Mouse (Mus musculus) frontal cortex, adult 2 months (tissue): ENCODE data around the gene Zcchc13. TPM values are rescaled to one million over a fixed set of nuclear protein-coding genes. Genes with fewer than 3 reads are reported as not detected.

Experiments used
- DNase-seq, 2 experiments: peaks; one replicate each; pipeline ENCODE4 v3.0.0; 2022; ENCODE audit warnings: low spot score in 1 of 2; ENCODE audit errors: extremely low spot score in 1 of 2
- polyA plus RNA-seq: library from polyadenylated mRNA; depleted of rRNA; stranded (reverse); fragments of >200 nt; gene quantifications from 2 replicates; pipeline ENCODE4 v1.2.3, GENCODE M21; 2012; rRNA removed

Gene Zcchc13
- 0.16 TPM in 1 of 2 replicates, not detected in the other for polyA plus RNA-seq

DNA sequence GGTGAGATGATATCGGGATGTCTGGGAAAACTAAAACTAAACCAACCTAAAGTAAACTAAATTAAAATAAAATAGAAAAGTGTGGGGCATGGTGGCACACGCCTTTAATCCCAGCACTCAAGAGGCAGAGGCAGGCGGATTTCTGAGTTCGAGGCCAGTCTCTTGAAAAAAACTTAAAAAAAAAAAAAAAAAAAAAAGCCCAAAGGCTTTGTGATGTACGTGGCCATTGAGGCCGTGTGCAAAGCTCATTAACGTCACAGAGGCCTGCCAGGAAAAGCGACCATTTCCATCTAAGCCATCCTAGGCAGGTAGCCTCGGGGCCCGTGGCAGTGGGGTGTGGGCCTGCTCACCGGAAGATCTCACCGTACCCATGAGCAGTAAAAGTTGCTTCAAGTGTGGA lies at the start of gene Zcchc13:
Zcchc13 (plus strand) TSS at position 284 of the 400 bp plus-strand sequence.
- DNase-seq, result no peak

DNA sequence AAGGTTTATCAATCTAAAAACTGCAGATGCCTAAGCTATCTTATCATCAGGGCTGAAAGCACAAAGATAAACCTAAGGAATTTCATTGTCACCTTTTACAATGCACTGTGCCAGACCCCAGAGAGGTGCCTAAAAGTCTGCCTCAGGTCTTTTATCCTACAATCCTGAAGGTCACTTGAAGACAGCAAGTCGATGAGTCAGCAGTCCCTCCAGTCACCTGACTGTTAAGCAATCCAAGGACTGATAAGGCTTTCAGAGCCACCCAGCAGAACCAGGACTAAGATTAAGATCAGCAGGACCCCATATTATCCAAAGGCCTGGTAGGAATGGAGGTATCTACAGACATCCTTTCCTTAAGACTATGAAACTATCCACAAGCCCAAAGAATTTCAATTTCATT lies 46.1 kb upstream of the Zcchc13 start:
- no peak for DNase-seq

DNA sequence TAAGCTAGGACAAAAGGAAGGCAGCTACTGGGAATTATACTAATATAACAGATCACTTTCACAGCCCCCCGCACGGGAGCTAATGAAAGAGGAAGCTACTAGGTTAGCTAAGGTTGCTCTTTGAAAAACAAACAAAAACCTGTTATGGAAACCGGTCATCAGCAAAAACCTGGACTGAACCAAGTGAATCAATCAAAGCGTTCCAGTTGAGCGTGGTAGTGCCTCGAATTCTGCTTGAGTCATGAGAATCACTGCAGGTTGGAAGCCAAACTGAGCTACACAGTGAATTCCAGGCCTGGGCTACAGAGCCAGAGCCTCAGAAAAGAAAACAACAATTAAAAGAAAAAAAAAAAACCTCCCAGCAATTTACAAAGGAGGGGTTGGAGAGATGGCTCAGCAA lies 38.3 kb upstream of the Zcchc13 start:
- no peak for DNase-seq

DNA sequence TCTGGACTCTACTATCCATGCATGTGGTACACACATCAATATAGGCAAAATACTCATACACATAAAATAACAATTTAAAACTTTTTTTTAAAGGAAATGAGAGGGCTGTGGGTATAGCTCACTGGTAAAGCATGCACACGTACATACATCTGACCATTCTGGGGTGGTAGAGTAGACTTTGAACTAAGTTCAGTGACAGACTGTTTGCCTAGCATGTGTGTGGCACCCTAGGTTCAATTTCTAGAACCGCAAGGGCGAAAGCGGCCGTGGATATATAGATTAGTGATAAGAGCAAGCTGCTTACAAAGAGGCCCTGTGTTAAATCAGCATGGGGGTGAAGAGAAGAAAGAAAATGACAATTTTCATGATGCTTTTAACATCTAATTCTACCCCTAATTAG lies 27.8 kb upstream of the Zcchc13 start:
- no peak for DNase-seq

DNA sequence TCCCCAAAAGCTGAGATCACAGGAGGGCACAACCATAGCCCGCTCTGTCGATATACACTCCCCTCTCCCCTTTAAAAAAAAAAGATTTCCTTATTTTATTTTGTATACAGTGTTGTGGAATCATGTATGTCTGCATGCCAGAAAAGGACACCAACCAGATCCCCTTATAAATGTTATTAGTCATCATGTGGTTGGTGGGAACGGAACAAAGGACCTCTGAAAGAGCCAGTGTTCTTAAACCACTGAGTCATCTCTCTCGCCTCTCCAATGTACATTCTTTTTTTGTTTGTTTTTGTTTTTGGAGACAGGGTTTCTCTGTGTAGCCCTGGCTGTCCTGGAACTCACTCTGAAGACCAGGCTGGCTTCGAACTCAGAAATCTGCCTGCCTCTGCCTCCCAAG lies 26.2 kb upstream of the Zcchc13 start:
- DNase-seq, result no peak

DNA sequence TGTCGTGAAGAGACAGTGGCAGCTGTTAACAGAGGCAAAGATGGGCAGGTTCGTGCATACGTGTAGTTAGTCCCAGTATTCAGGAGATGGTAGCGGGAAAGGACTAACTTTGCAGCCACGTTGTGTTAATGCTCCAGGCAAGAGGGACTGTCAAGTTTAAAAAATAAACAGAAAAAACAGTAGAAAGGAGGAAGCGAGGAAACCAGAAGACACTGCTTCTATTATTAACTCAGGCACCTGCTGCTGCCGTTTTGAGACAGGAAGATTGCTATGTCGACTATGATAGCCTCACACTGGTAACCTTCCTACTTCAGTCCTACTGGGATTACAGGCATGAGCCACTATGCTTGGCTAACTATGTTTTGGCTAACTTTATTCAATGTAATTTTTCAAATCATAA lies 24.9 kb upstream of the Zcchc13 start:
- DNase-seq, result no peak

DNA sequence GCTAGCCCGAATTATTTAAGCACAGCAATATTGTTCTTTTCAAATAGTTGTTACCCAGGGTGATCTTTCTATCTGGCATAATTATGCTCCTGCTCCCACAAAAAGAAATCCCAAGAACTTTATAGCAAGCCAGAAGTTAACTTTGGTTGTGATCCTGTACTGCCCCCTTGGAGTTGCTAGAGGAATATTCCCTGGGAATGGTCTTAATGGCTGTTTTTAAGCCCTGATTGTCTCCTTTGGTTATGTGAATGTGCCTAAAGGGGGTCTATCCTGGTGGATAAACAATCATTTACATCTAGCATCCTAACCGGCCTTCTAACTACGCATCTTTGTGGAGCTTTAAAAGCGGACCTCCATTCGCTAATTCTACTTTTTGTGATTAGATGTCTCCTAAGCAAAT lies 20.0 kb upstream of the Zcchc13 start:
- DNase-seq, result no peak

DNA sequence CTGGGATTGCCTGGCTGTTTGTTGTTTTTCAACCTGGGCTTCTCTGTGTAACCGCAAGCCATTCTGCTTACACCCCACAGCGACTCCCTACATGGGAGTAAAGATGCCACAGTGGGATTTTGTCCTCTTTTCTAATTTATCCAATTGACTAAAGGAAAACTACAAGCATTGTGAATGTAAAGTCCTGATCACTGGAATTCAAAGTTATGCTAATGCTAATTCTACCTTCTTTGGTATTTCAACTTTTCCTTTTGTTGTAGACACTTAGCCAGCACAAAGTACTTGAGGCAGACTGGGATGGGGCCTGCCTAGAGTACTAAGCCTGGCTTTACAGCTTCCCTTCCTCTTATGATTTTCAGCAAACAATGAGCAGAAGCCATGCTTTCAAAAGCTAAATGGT lies 18.9 kb upstream of the Zcchc13 start:
- no peak for DNase-seq

DNA sequence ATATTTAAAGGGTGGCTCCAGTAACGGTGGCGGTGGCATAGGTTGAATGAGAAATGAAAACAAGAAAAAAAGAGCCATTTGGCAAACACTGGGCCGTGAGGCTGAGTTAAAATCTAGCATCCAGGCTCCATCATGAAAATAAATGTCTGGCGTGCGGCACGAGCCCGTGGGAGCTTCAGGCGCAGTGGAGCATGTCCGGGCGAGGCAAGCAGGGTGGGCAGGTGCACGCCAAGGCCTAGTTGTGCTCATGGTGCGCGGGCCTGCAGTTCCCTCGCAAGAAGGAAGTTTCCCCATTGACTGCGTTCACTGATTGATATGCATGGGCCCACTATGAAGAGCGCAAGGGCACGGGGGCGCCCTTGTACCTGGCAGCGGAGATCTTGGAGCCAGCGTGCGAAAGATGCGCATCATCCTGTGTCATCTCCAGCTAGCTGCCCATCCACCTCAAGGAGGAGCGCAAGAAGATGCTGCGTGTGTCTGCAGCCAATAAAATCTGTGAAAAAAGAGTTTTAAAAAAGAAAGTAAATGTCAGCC lies 15.6 kb upstream of the Zcchc13 start:
- no peak for DNase-seq

DNA sequence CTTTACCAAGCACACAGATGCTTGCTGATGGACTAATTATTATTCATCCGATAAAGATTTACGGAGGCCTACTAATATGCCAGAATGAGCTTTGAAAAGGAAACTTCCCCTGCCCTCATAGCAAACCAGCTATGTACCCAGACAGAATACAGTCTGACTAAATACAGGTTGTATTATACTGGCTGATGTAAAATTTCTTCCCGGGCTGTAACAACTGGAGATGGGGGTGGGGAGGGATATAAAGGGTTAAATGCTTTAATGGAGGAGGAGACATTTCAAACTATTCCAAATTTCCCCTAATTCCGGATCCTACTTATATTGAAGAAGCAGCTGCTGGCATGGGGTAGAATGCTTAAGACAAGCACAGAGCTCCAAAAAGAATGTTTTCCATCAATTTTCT lies 14.9 kb upstream of the Zcchc13 start:
- no peak for DNase-seq

DNA sequence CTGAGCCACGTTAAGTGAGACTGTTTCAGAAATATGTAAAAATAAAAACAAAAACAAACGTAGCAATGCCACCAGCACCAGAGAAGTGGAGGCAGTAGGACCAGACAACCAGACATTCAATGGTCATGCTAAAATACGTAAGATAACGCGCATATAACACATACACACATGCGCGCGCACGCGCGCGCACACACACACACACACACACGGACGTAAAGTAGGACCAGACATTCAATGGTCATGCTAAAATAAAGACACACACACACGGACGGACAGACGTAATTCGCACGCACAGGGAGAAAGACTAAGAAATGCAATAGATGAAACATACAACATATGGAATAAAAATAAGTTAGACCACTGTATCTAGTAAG lies 14.2 kb upstream of the Zcchc13 start:
- peak in 1 of 2 experiments; percentile 46 for DNase-seq

DNA sequence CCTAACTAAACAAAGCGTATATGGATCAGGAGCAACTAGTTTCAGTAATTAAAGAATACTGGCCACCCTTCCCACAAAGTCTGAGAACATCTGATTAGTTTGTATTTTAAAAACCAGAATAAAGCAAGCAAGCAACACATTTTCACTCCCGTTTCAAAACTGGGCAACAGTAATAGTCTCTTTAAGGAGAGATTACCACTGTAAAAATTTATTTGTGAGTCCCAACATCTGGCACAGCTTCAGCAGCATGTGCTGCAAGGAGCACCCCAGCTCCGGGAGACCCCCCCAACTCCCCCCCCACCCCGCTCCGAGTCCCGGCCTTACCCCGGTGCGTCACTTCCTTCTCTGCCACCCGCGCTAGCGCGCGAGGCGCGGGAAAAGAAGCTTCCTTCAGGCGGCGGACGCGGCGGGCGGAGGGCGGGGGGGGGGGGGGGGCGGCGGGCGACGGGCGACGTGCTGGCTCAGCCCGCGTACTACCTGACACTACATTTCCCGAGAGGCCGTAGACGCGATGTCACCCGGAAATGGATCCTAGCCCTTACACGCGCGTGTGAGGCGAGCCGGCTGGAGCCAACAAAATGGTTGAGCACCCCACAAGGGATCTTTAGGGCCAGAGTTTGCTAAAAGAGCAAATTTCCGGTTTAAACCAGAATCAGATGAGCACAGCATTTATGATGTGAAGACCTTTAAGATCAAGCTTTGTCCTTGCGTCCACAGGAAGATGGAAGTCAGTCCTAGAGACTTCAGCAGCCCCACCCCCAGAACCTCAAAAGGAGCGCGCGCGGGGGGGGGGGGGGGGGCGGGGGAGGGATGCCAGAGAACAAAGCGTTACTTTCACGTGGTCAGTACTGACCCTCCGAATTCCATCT lies 13.6 kb upstream of the Zcchc13 start:
- DNase-seq, result peak; percentile 53 to 91

DNA sequence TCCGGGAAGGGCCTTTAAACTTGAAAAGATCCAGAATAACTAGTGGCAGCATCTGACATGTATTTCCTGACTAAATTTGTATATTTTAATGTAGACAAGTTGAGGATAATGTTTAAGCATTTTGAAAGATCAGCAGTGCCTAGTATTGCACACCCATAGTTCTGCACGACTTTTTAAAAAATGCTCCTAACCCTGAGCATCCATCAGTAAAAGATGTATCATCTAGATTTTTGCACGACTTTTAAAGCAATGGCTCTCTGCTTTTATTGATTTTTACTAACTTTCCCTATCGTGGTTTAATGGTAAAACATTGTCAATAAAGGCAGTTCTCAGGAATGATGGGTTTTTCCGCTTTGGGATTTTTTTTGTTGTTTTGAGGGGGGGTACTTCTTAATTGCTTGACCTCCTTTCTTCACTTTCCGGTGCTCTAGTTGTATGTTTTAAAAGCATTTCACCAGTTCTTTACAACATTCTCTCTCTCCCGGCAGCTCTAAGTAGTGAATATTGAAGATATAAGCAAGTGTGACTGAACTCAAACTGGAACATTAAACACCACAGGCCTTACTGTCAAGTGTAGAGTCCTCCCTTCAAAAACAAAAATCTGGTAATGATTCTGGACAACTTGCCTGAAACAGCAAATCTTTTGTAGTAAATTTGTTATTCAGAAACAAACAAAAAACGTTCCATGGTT lies 12.8 kb upstream of the Zcchc13 start:
- no peak for DNase-seq

DNA sequence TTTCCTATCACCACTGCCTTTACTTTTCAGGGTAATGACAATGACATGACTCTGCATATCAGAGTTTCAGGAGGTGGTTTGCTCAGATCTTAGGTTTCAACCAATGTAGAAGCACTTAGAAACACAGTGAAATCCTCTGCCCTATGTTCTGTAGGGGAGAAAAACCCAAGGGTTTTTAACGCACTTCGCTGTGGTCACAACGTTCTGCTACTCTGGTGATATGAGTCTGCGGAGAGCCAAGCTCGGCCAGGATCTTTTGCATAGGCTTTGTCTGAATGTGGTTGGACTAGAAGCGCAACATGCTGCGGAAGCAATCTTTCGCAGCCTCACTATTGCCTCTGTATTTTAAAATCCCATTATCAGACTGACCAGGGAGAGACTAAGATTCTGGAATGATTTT lies 8.6 kb upstream of the Zcchc13 start:
- DNase-seq, result no peak

DNA sequence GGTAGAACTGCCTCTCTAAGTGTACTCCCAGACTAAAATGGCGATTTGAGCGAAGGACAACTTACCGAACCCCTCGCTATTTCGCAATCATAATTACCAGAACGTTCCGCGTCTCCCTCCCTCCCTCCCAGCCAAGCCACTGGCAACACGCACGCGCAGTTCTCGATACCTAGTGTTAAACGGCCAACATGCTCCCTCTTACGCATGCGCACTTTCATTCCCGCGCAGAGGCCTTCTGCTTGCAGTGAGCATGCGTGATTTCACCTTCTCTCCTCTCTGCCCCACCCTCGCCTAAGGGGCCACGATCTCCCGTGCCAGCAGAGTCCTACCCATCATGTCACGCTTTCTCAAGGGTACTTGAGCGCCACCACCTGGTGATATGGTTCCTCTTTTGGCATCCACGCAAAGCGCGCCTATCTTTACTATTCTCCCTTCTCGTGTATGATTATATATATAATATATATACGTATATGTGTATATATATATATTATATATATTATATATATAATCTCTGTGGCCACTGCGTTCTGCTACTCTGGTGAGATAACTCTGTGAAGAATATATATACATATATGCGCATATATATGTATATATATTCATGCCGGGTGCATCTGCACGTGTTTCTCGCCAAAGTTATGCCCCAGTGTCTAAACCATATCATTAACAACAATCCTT lies 8.0 kb upstream of the Zcchc13 start:
- peak; percentile 94 to 99 for DNase-seq

DNA sequence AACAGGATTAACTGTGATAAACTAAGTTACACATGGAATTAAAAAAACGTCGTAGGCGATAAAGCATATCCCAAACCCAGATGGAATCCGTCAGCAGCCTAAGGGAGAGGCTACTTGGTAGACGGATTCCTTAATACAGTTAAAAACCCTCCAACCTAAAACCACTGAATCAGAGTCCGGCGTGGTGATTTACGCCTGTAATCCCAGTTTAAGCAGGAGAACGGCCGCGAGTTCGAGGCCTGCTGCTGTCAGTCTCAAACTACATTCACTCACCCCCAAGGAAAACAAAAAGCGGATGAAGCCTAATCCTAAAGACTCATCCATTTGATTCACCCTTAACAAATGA lies 7.5 kb upstream of the Zcchc13 start:
- DNase-seq, result peak in 1 of 2 experiments; percentile 18

DNA sequence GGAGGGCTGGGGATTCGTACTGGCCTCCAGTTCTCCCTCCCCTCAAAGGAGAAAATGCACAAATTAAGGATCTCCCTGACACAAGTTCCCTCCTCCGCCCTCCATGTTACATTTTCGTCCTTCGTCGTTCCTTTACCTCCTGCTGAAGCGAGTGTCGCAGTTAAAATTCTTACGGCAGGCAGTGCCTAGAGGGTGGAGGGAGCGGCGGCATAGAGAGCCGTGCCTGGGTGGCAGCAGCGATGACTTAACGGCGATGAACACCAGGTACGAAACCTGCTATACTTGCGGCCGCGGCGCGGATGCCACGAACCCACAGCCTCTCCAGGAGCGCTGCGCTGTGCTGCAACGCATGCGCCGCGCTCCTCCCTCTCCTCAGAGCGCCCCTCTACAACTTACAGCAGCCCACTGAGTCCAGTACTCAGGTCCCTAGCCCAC lies 7.0 kb upstream of the Zcchc13 start:
- peak in 1 of 2 experiments; percentile 64 for DNase-seq

DNA sequence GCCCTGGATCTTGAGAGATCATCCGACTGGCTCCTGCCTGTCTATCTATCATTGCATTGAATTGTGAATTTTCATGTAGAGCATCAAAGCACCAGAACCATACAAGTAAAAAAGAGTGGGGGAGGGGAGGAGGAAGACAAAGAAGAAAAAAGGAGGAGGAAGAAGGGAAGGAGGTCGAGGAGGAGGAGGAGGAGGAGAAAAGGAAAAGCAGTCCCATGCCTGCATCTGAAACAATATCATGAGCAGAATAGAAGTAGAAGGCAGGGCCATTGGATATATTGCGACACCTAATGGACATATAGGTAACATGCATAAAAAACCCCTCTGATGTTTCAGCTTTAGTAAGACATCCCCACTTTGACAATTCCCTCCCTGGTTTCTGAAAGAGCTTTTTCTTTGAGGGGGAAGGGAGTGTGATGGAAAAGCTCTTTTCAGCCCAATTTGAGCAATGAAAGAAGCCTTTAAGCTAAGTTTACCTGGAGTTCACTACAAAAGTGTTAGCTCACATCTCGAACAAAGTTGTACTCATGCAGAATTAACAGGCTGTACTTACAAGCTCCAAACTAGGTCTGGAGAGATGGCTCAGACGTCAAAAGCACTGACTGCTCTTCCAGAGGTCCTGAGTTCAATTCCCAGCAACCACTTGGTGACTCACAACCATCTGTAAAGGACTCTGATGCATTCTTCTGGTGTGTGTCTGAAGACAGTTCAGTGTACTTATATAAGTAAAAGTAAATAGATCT lies 5.8 kb upstream of the Zcchc13 start:
- DNase-seq, result peak in 1 of 2 experiments; percentile 49

DNA sequence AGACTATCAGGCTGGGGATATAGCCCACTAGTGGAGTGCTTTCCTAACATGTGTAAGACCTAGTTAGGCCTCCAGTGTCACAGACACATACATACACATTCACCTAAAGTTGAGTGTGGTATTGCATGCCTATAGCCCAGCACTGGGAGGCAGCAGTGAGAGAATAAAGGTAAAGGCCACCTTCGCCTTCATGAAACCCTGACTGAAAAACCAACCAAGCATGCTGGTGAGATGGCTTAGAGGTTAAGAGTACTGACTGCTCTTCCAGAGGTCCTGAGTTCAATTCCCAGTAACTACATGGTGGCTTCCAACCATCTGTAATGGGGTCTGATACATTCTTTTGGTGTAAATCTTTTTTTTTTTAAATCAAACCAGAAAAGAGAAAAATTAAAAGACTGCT lies 1.5 kb upstream of the Zcchc13 start:
- peak in 1 of 2 experiments; percentile 28 for DNase-seq

DNA sequence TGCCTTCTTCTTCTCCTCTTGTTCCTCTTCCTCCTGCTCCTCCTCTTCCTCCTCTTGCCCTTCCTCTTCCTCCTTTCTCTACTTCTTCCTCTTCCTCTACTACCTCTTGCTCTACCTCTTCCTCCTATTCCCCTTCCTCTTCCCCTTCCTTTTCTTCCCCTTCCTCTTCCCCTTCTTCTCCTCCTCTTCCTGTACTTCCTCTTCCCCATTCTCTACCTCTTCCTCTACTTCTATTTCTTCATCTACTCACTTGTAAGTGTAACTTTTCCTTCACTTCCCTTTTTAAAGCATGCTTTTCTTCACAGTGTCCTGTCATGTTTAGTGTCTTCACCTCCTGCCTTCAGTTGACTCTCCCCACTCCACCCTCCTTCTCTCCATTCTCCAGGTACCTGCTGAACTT lies 3.5 kb downstream of the Zcchc13 start:
- DNase-seq, result no peak

DNA sequence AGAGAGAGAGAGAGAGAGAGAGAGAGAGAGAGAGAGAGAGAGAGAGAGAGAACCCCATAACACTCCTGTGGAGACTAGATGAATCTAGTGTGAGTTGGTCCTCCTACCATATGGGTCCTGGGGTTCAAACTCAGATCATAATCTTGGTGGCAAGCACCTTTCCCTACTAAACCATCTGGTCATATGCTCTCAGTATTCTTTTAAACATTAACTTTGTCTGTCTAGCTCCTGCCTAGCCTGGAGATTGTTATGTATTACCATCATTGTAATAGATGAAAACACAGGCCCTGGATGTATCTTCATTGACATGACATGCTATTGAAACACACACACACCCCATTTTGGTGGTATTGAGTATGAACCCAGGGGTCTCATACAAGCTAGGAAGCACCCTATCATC lies 5.6 kb downstream of the Zcchc13 start:
- DNase-seq, result no peak
